Mouse (Mus musculus) central nervous system, embryonic 14 days (tissue): ENCODE results near the gene Btbd35f13. TPM values are rescaled to one million over a fixed set of nuclear protein-coding genes. Genes with fewer than 3 reads are reported as not detected.

Experiments used
- polyA plus RNA-seq: library from polyadenylated mRNA; depleted of rRNA; stranded (reverse); fragments of >200 nt; gene quantifications from 2 replicates; pipeline ENCODE4 v1.2.3, GENCODE M21; 2012; rRNA removed

The Btbd35f13 gene
- not detected in 2 replicates for polyA plus RNA-seq

DNA sequence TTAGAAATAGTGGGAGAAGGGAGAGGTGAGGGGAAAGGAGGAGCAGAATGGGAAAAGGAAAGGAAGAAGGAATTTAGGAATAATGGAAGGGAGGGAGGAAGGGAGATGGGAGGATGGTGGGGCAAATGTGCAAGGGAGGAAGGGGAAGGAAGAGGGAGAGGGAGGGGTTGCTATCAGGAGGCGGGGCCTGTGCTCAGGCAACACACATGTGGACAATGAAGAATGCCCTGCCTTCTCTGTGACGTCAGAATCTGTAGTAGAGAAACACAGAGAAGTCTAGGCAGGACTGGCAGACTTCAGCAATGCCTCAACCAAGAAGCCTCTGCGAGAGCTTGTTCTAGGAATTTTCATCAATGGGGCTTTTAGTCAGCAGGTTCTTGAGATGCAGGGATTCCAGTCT lies at the start of gene Btbd35f13:
Gene Btbd35f13, plus strand, starts transcription at position 301 of the 400 bp plus-strand sequence.

GRCm38 (mm10) chrX:33702249-33702648 lies 45.3 kb downstream of the Btbd35f13 start, which contains the start of gene Btbd35f14:
Gene Btbd35f14 (minus strand): TSS chrX:33702349.

Other genes with a start within 250 kb of the Btbd35f13 start
- gene Btbd35f15, start 79.9 kb upstream of the Btbd35f13 start, polyA plus RNA-seq: not detected in 2 replicates
- not detected in 2 replicates for gene Btbd35f14, start 45.2 kb downstream of the Btbd35f13 start, polyA plus RNA-seq